In the genomic region with DNA sequence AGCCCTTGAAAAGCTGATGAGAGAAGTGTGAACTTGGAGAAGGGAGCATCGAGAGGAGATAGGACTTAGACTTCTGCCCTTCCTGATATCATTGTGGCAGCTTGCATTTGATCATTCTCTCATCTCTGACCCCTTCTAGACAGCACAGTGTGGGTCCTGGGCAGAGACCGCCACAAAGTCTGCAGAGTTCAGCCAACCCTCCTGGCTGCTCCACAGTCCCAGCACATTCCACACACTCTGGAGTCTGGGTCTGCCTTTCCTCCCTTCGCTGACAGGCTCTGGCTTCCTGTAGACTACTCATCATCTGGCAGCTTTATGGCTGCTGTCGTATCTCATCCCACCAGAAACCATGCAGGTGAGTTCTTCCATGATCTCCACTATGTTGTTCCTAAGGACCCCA, we compare ENCODE assay signal across 27 mouse cellular contexts. TPM values are rescaled to one million over a fixed set of nuclear protein-coding genes. Genes with fewer than 3 reads are reported as not detected.
DNase-seq lines count a peak whose midpoint lies in the region; ATAC-seq and TF ChIP-seq lines count a peak whose summit lies in the region.
"Had no signal": no experiment of that assay in that cellular context is flagged by ENCODE, and none has a peak within 500 bp of the region (broad histone marks: within the 10 kb centered on the region; RNA-seq: fewer than 3 reads in every experiment).

No protein-coding gene starts in this region.

- H3K9ac ChIP-seq in forebrain, embryonic 11.5 days (ENCODE audit: low read length): no peak overlapping the region
- no peak overlapping the region for H3K9ac ChIP-seq in forebrain, embryonic 16.5 days (replicated peaks; ENCODE audit: low read depth, low read length)
- H3K9ac ChIP-seq in hindbrain, postnatal 0 days (replicated peaks; ENCODE audit: low read length): no peak overlapping the region
- H3K9ac ChIP-seq in hindbrain, embryonic 11.5 days (ENCODE audit: low read depth, low read length): no peak overlapping the region
- H3K9ac ChIP-seq: embryonic facial prominence, embryonic 13.5 days; embryonic facial prominence, embryonic 15.5 days; forebrain, embryonic 13.5 days; forebrain, embryonic 15.5 days had no signal

- no peaks in the 10 kb centered on the region; the same call in 1 of the 2 replicates for H3K27me3 ChIP-seq in forebrain, embryonic 11.5 days (ENCODE audit: control insufficient read depth, insufficient read depth, low read length)
- H3K27me3 ChIP-seq in forebrain, embryonic 16.5 days (replicated peaks; ENCODE audit: control insufficient read depth, insufficient read depth, low read length): no peaks in the 10 kb centered on the region
- H3K27me3 ChIP-seq in hindbrain, postnatal 0 days (ENCODE audit: insufficient read depth, low read length): no peaks in the 10 kb centered on the region
- no peaks in the 10 kb centered on the region for H3K27me3 ChIP-seq in hindbrain, embryonic 11.5 days (ENCODE audit: control insufficient read depth, insufficient read depth, low read length)
- H3K27me3 ChIP-seq: CH12.LX; forebrain, embryonic 15.5 days had no signal

- WGBS in forebrain, embryonic 11.5 days: 81% methylated on average over 4 of the region's 4 CpGs
- WGBS in forebrain, embryonic 16.5 days: 76% methylated on average over 4 of the region's 4 CpGs
- 73% methylated on average over 4 of the region's 4 CpGs for WGBS in hindbrain, postnatal 0 days
- 70% methylated on average over 4 of the region's 4 CpGs for WGBS in hindbrain, embryonic 11.5 days

- H3K4me1 ChIP-seq in forebrain, embryonic 11.5 days (replicated peaks; ENCODE audit: control insufficient read depth, insufficient read depth, low read length): no peaks in the 10 kb centered on the region; the same call in 1 of the 2 replicates
- no peaks in the 10 kb centered on the region for H3K4me1 ChIP-seq in forebrain, embryonic 16.5 days (replicated peaks; ENCODE audit: control insufficient read depth, insufficient read depth, low read length)
- H3K4me1 ChIP-seq in hindbrain, postnatal 0 days (ENCODE audit: insufficient read depth, low read length): no peaks in the 10 kb centered on the region
- H3K4me1 ChIP-seq in hindbrain, embryonic 11.5 days (replicated peaks; ENCODE audit: control insufficient read depth, insufficient read depth, low read length): no peaks in the 10 kb centered on the region
- H3K4me1 ChIP-seq: embryonic facial prominence, embryonic 13.5 days; embryonic facial prominence, embryonic 15.5 days; forebrain, embryonic 15.5 days had no signal

- H3K36me3 ChIP-seq in forebrain, embryonic 11.5 days (ENCODE audit: control insufficient read depth, insufficient read depth, low read length): no peaks in the 10 kb centered on the region
- H3K36me3 ChIP-seq in forebrain, embryonic 16.5 days (ENCODE audit: control insufficient read depth, insufficient read depth): no peaks in the 10 kb centered on the region
- no peaks in the 10 kb centered on the region for H3K36me3 ChIP-seq in hindbrain, postnatal 0 days (ENCODE audit: insufficient read depth, low read length)
- no peaks in the 10 kb centered on the region for H3K36me3 ChIP-seq in hindbrain, embryonic 11.5 days (ENCODE audit: control insufficient read depth, insufficient read depth, low read length)
- H3K36me3 ChIP-seq: embryonic facial prominence, embryonic 13.5 days; embryonic facial prominence, embryonic 15.5 days; forebrain, embryonic 10.5 days; forebrain, embryonic 15.5 days; G1E had no signal

- H3K9me3 ChIP-seq in forebrain, embryonic 11.5 days (ENCODE audit: control insufficient read depth, low read length): no peaks in the 10 kb centered on the region
- H3K9me3 ChIP-seq in forebrain, embryonic 16.5 days (ENCODE audit: control insufficient read depth, low read length): no peaks in the 10 kb centered on the region
- H3K9me3 ChIP-seq in hindbrain, postnatal 0 days (ENCODE audit: low read length): no peaks in the 10 kb centered on the region
- H3K9me3 ChIP-seq in hindbrain, embryonic 11.5 days (ENCODE audit: control insufficient read depth, low read length): no peaks in the 10 kb centered on the region
- H3K9me3 ChIP-seq: embryonic facial prominence, embryonic 13.5 days; embryonic facial prominence, embryonic 15.5 days; forebrain, embryonic 10.5 days; forebrain, embryonic 13.5 days; forebrain, embryonic 15.5 days; G1E had no signal

- TF ChIP-seq CTCF in hindbrain, postnatal 0 days (IDR thresholded peaks at IDR 0.05; ENCODE audit: low read depth): no peak

- no peak overlapping the region for H3K4me3 ChIP-seq in forebrain, embryonic 11.5 days (ENCODE audit: low read depth, low read length)
- no peak overlapping the region for H3K4me3 ChIP-seq in forebrain, embryonic 16.5 days (replicated peaks; ENCODE audit: low read length)
- H3K4me3 ChIP-seq in hindbrain, postnatal 0 days (ENCODE audit: low read length): no peak overlapping the region
- no peak overlapping the region for H3K4me3 ChIP-seq in hindbrain, embryonic 11.5 days (ENCODE audit: low read depth, low read length)
- H3K4me3 ChIP-seq: embryonic facial prominence, embryonic 13.5 days; embryonic facial prominence, embryonic 15.5 days; erythroblast, embryonic 14.5 days; forebrain, embryonic 10.5 days; forebrain, embryonic 13.5 days; forebrain, embryonic 15.5 days had no signal

- peak; percentile 41 for DNase-seq in forebrain, embryonic 11.5 days (ENCODE audit: low spot score)
- DNase-seq in hindbrain, postnatal 0 days (ENCODE audit: low spot score): no peak
- DNase-seq in hindbrain, embryonic 11.5 days (ENCODE audit: low spot score): no peak
- peak; percentile 55 for DNase-seq in Muller cell, postnatal 12 days (ENCODE audit: inconsistent ontology term)
- DNase-seq: adrenal gland, adult 2 months; adrenal gland, postnatal 10 days; adrenal gland, postnatal 25 days; B cell, adult 2 months; cerebellum, adult 11 months; cerebellum, adult 18-20 months; cerebellum, adult 8-10 months; cerebellum, adult 9-11 months; cerebellum, postnatal 14 days; cerebellum, postnatal 36 days; embryo, embryonic 11 days had no signal

- no peak overlapping the region for H3K27ac ChIP-seq in forebrain, embryonic 11.5 days (ENCODE audit: low read depth, low read length)
- H3K27ac ChIP-seq in forebrain, embryonic 16.5 days (ENCODE audit: low read length): no peak overlapping the region
- H3K27ac ChIP-seq in hindbrain, postnatal 0 days: no peak overlapping the region
- H3K27ac ChIP-seq in hindbrain, embryonic 11.5 days (ENCODE audit: low read depth, low read length): no peak overlapping the region
- H3K27ac ChIP-seq: embryonic facial prominence, embryonic 13.5 days; embryonic facial prominence, embryonic 15.5 days; forebrain, embryonic 10.5 days; forebrain, embryonic 13.5 days; forebrain, embryonic 15.5 days had no signal

- H3K4me2 ChIP-seq in forebrain, embryonic 11.5 days (ENCODE audit: low read depth, low read length, severe bottlenecking): no peak overlapping the region
- no peak overlapping the region for H3K4me2 ChIP-seq in forebrain, embryonic 16.5 days (ENCODE audit: low read length)
- H3K4me2 ChIP-seq in hindbrain, postnatal 0 days (ENCODE audit: low read depth, low read length): no peak overlapping the region
- no peak overlapping the region for H3K4me2 ChIP-seq in hindbrain, embryonic 11.5 days (replicated peaks; ENCODE audit: low read depth, low read length)
- H3K4me2 ChIP-seq: embryonic facial prominence, embryonic 13.5 days; embryonic facial prominence, embryonic 15.5 days; forebrain, embryonic 13.5 days; forebrain, embryonic 15.5 days had no signal

- ATAC-seq in forebrain, embryonic 11.5 days (replicated peaks; ENCODE audit: low FRiP score): no peak
- ATAC-seq in forebrain, embryonic 16.5 days: no peak
- ATAC-seq in hindbrain, postnatal 0 days: 0 out of 2 replicates have a peak, but pooled peaks have one; percentile 24
- no peak for ATAC-seq in hindbrain, embryonic 11.5 days (ENCODE audit: low FRiP score)
- ATAC-seq: CD4-positive, CD25-positive, alpha-beta regulatory T cell, adult 4 months; forebrain, embryonic 13.5 days; forebrain, embryonic 15.5 days had no signal

RNA-seq across cellular contexts. Expression of a gene that starts 20.7 kb away (rescaled TPM):
- polyA plus RNA-seq in forebrain, embryonic 11.5 days (2014; fragmentation: Nextera tagmentation; extraction: Ambion mirVana): 0.08 TPM in 1 of 2 replicates, not detected in the other
- not detected in 2 replicates for polyA plus RNA-seq in forebrain, embryonic 16.5 days (2015; fragmentation: Nextera tagmentation; extraction: Ambion mirVana)
- total RNA-seq in hindbrain, postnatal 0 days (2014; rRNA removed): not detected in 2 replicates
- not detected in 2 replicates for polyA plus RNA-seq in hindbrain, postnatal 0 days (2015; fragmentation: Nextera tagmentation; extraction: Ambion mirVana)
- 0.08 and 0.48 TPM in 2 replicates for polyA plus RNA-seq in hindbrain, embryonic 11.5 days (2014; fragmentation: Nextera tagmentation; extraction: Ambion mirVana)
- total RNA-seq: adrenal gland, adult 2 months; adrenal gland, postnatal 10 days; adrenal gland, postnatal 25 days; adrenal gland, postnatal 4 days; CH12.LX; common myeloid progenitor, adult 5-6 weeks; G1E had no signal
- polyA plus RNA-seq: CD4-positive, CD25-positive, alpha-beta regulatory T cell, adult 4 months; erythroblast, embryonic 14.5 days; forebrain, embryonic 10.5 days; forebrain, embryonic 13.5 days; forebrain, embryonic 15.5 days; G1E had no signal

Comparison
In these comparisons a context has a peak if more than half of its experiments do, and no peak if none do; other contexts are left out.
1. DNase-seq: peak in forebrain, embryonic 11.5 days (single experiment) and Muller cell, postnatal 12 days (single experiment); none in hindbrain, postnatal 0 days (single experiment) and hindbrain, embryonic 11.5 days (single experiment).